Mouse (Mus musculus) intestine, embryonic 16.5 days (tissue): ENCODE measurements around the gene Fnip1. TPM values are rescaled to one million over a fixed set of nuclear protein-coding genes. Genes with fewer than 3 reads are reported as not detected.
A peak's percentile ranks its signal among the peaks of the same experiment; 100 is the strongest.
"Not testable (repeated sequence)": the region's sequence is repeated elsewhere in the genome, so short reads cannot be mapped to it uniquely, and the experiment has no call there.

Experiments used
- ATAC-seq: fragments of 200-750 bp; cut with Nextera tagmentation; 2 replicates; pipeline ENCODE4 v1.8.0; 2017; ENCODE audit warnings: moderate TSS enrichment, moderate library complexity
- H3K27ac ChIP-seq: fragments of 300-500 bp; sonication (generic); 2 replicates; pipeline ENCODE4 v1.5.1; 2014; ENCODE audit warnings: mild to moderate bottlenecking, low read length
- H3K27me3 ChIP-seq: fragments of 300-500 bp; sonication (generic); replicated peaks from 2 replicates; pipeline ENCODE4 v1.6.1; 2014; ENCODE audit warnings: low read length, control low read depth, mixed read lengths; ENCODE audit not compliant: control insufficient read depth, insufficient read depth
- H3K36me3 ChIP-seq: fragments of 300-500 bp; sonication (generic); 2 replicates; pipeline ENCODE4 v1.6.1; 2014; ENCODE audit warnings: low read length, control low read depth; ENCODE audit not compliant: control insufficient read depth, insufficient read depth
- H3K4me1 ChIP-seq: fragments of 300-500 bp; sonication (generic); 2 replicates; pipeline ENCODE4 v1.6.1; 2014; ENCODE audit warnings: low read length, control low read depth, mixed read lengths; ENCODE audit not compliant: control insufficient read depth, insufficient read depth
- H3K4me2 ChIP-seq: fragments of 300-500 bp; sonication (generic); 2 replicates; pipeline ENCODE4 v1.6.1; 2014; ENCODE audit warnings: low read depth, low read length, control low read depth
- H3K4me3 ChIP-seq: fragments of 300-500 bp; sonication (generic); 2 replicates; pipeline ENCODE4 v1.5.1; 2014; ENCODE audit warnings: mild to moderate bottlenecking, low read length
- H3K9ac ChIP-seq: fragments of 300-500 bp; sonication (generic); 2 replicates; pipeline ENCODE4 v1.6.1; 2014; ENCODE audit warnings: low read depth, low read length
- H3K9me3 ChIP-seq: fragments of 300-500 bp; sonication (generic); 2 replicates; pipeline ENCODE4 v1.6.1; 2016; ENCODE audit warnings: low read length, control low read depth; ENCODE audit not compliant: control insufficient read depth
- WGBS: fragments of 180-500 bp; shearing (Covaris S2); extraction: QIAGEN DNeasy Blood & Tissue Kit; methylation state at CpG from one replicate; pipeline ENCODE4 v1.1.7; 2014; 5-methylcytosine and 5-hydroxymethylcytosine counted together
- polyA plus RNA-seq: library from polyadenylated mRNA; unstranded; fragments of >200 nt; fragmentation: Nextera tagmentation; extraction: Ambion mirVana; gene quantifications from 2 replicates; pipeline ENCODE4 v1.2.1, GENCODE M21; 2015

Gene Fnip1
- polyA plus RNA-seq, 1 experiment from 2014 or later, result 7.6 TPM

- WGBS, result 54% methylated on average over 3 of the region's 3 CpGs
- ATAC-seq, result no peak
- no peak overlapping the region for H3K9ac ChIP-seq
Measured at GRCm38 (mm10) chr11:54439691-54440029, 1.7 kb downstream of the Fnip1 start.

GRCm38 (mm10) chr11:54450757-54451156 lies 12.8 kb downstream of the Fnip1 start:
- H3K9me3 ChIP-seq, ATAC-seq, H3K9ac ChIP-seq, H3K27me3 ChIP-seq, H3K27ac ChIP-seq, H3K4me1 ChIP-seq, H3K36me3 ChIP-seq, H3K4me2 ChIP-seq, H3K4me3 ChIP-seq: not testable (repeated sequence)
- 85% methylated on average over 3 of the region's 3 CpGs for WGBS

More at GRCm38 (mm10) chr11:54439691-54440029, 1.7 kb downstream of the Fnip1 start:
- Histone ChIP-seq H3K27ac (no peak overlapping the region), H3K4me3 (peak overlapping the region; percentile 70), H3K27me3 (no peaks in the 10 kb centered on the region), H3K36me3 (no peaks in the 10 kb centered on the region), H3K4me1 (peaks cover 6% of the 10 kb centered on the region; the same call in 1 of the 2 replicates), H3K4me2 (peak overlapping the region; percentile 59), H3K9me3 (no peaks in the 10 kb centered on the region)

GRCm38 (mm10) chr11:54454516-54454915 lies 16.5 kb downstream of the Fnip1 start:
- Histone ChIP-seq H3K27ac (no peak overlapping the region), H3K4me3 (no peak overlapping the region), H3K4me2 (no peak overlapping the region), H3K36me3 (no peaks in the 10 kb centered on the region), H3K4me1 (no peaks in the 10 kb centered on the region), H3K9ac (no peak overlapping the region), H3K9me3 (no peaks in the 10 kb centered on the region), H3K27me3 (no peaks in the 10 kb centered on the region)
- WGBS, result 76% methylated on average over 1 of the region's 1 CpGs
- no peak for ATAC-seq

- Histone ChIP-seq H3K27ac (no peak overlapping the region), H3K4me1 (no peaks in the 10 kb centered on the region), H3K36me3 (no peaks in the 10 kb centered on the region), H3K4me2 (no peak overlapping the region), H3K9me3 (no peaks in the 10 kb centered on the region), H3K27me3 (no peaks in the 10 kb centered on the region), H3K4me3 (no peak overlapping the region), H3K9ac (no peak overlapping the region)
- no peak for ATAC-seq
- WGBS, result 62% methylated on average over 2 of the region's 2 CpGs
Measured at GRCm38 (mm10) chr11:54456875-54457274, 18.9 kb downstream of the Fnip1 start.

- H3K4me2 ChIP-seq, result no peak overlapping the region
- no peak overlapping the region for H3K9ac ChIP-seq
- no peaks in the 10 kb centered on the region for H3K9me3 ChIP-seq
- no peaks in the 10 kb centered on the region for H3K36me3 ChIP-seq
- WGBS, result 92% methylated on average over 1 of the region's 1 CpGs
- ATAC-seq, result no peak
- H3K27me3 ChIP-seq, result no peaks in the 10 kb centered on the region
- H3K4me1 ChIP-seq, result no peaks in the 10 kb centered on the region
- H3K27ac ChIP-seq, result no peak overlapping the region
- H3K4me3 ChIP-seq, result no peak overlapping the region
Measured at GRCm38 (mm10) chr11:54458168-54458567, 20.2 kb downstream of the Fnip1 start.

- no peak overlapping the region for H3K27ac ChIP-seq
Measured at GRCm38 (mm10) chr11:54464557-54465244, 26.7 kb downstream of the Fnip1 start.

GRCm38 (mm10) chr11:54472231-54472630 lies 34.2 kb downstream of the Fnip1 start:
- no peak overlapping the region for H3K9ac ChIP-seq
- H3K4me1 ChIP-seq, result peaks cover 3% of the 10 kb centered on the region; the same call in 1 of the 2 replicates
- H3K4me2 ChIP-seq, result no peak overlapping the region
- peaks cover 7% of the 10 kb centered on the region for H3K36me3 ChIP-seq
- no peaks in the 10 kb centered on the region for H3K9me3 ChIP-seq
- no peaks in the 10 kb centered on the region for H3K27me3 ChIP-seq
- ATAC-seq, result no peak
- no peak overlapping the region for H3K4me3 ChIP-seq
- H3K27ac ChIP-seq, result no peak overlapping the region
- WGBS, result 95% methylated on average over 4 of the region's 4 CpGs

More at GRCm38 (mm10) chr11:54464557-54465244, 26.7 kb downstream of the Fnip1 start:
- WGBS, result 50% methylated on average over 3 of the region's 3 CpGs
- Histone ChIP-seq H3K9ac (no peak overlapping the region), H3K4me2 (no peak overlapping the region), H3K36me3 (no peaks in the 10 kb centered on the region), H3K4me3 (no peak overlapping the region), H3K9me3 (no peaks in the 10 kb centered on the region), H3K27me3 (no peaks in the 10 kb centered on the region), H3K4me1 (peaks cover 3% of the 10 kb centered on the region; the same call in 1 of the 2 replicates)
- no peak for ATAC-seq

GRCm38 (mm10) chr11:54478414-54478813 lies 40.4 kb downstream of the Fnip1 start:
- Histone ChIP-seq H3K27ac (no peak overlapping the region), H3K9me3 (no peaks in the 10 kb centered on the region), H3K4me1 (no peaks in the 10 kb centered on the region), H3K36me3 (0 out of 2 replicates have a peak, but pooled peaks cover 4% of the 10 kb centered on the region), H3K27me3 (no peaks in the 10 kb centered on the region), H3K9ac (no peak overlapping the region), H3K4me2 (no peak overlapping the region), H3K4me3 (no peak overlapping the region)
- WGBS, result 89% methylated on average over 1 of the region's 1 CpGs
- no peak for ATAC-seq

GRCm38 (mm10) chr11:54486041-54486440 lies 48.0 kb downstream of the Fnip1 start:
- 92% methylated on average over 3 of the region's 3 CpGs for WGBS
- no peak for ATAC-seq
- H3K27me3 ChIP-seq, result no peaks in the 10 kb centered on the region
- H3K4me2 ChIP-seq, result no peak overlapping the region
- no peaks in the 10 kb centered on the region for H3K4me1 ChIP-seq
- no peak overlapping the region for H3K27ac ChIP-seq
- H3K36me3 ChIP-seq, result no peaks in the 10 kb centered on the region
- H3K4me3 ChIP-seq, result no peak overlapping the region
- H3K9ac ChIP-seq, result no peak overlapping the region
- H3K9me3 ChIP-seq, result no peaks in the 10 kb centered on the region
